Mouse (Mus musculus) 3T3-L1 (cell line): ENCODE measurements around the gene Tead1.
"Not testable (repeated sequence)": the region's sequence is repeated elsewhere in the genome, so short reads cannot be mapped to it uniquely, and the experiment has no call there.

Experiments used
- DNase-seq: peaks from one replicate; pipeline ENCODE4 v3.0.0-alpha.2; 2015; ENCODE audit warnings: low read depth, low spot score

Gene Tead1

DNA sequence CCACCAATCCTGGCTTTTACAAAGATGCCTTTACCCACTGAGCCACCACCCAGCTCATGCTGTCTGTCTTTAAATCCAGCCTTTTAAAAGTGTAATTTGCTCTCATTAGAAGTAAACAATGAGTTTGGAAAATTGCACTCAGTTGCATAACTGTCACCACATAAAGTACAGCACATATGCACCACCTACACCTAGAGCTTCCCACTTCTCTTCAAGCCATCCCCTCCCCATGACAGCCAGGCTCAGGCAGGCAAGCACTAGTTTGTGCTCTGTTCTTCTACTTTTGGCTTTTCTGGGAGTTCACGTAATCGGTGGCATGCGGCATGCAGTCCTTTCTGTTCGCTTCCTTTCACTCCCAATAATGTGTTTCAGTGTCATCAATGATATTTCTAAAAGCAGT is 236.5 kb downstream of the Tead1 start:
- DNase-seq: no peak

DNA sequence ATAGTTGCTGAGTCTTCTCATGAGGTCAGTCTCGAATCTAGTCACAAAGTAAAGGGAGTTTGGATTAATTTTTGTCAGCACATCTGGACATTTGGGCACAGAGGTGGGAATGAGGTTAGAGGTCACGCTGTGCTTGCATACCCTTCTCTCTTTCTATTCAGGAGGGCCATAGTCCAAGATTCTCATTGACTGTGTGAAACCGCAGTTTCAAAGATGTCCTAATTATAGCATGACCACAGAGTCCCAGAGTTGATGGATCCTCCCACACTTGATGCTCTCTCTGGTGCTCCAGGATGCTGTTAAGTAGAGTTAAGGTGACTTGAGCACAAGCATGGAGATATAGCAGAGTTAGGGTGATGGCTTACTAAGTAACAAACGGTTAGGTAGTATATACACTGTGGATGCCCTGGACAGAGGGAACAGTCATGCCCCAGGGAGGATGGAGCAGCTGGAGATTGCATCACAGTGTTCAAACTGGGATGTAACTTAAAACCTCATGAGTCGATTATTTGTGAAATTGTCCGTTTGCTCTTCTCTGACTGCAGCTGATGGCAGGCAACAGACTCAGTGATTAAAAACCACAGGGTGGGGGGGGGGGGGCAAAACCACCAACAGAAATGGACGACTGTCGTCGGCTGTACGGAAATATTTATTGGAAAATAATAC is 238.6 kb downstream of the Tead1 start:
- DNase-seq: peak; percentile 69

DNA sequence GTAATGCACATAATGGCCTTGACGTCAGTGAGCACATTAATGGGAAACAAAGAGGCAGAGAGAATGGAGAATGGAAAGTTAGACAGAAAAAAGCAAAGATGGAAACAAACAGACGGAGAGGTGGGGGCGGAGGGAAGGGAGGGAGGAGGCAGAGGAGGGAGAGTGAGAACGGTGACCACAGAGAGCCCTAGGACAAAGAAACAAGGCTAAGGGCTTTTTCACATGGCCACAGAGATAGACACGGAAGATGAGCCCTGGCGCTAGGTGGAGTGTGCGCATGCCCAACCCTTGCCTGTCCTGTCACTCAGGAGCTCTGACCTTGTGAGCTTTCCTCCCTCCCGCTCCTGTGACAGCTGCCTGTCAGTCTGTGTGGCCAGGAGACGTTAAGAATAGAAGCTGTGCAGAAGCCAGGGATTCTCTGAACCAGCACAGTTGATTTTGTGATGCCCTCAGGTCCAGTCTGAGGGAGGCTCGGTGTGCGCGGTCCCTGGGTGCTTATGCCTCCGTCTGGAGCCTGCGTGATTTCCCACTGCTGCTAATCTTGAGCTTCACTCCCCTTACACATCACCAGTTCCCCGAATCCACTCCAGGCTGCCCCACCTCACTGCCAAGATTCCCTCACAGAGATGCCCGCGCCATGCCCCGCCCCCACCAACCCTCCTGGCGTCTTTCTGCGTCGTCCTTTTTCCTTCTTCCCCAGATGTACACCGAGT is 239.3 kb downstream of the Tead1 start:
- peak; percentile 13 for DNase-seq

DNA sequence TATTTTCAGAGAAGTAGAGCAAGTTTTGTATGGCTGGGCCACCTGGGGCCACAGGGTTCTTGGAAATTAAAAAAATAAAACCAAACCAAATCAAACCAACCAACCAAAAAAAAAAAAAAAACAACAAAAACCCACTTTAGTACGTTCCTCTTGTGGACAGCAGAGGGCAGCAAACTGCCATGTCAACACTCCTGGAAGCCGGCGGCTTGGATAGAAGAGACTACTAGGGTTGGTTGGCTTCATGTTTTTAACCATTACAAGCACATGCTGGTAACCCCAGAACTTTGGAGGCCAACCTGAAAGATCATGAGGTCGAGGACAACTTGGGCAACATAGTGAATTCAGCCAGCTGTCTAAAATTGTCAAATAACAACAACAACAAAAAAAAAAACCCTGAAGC is 240.7 kb downstream of the Tead1 start:
- peak; percentile 77 for DNase-seq

DNA sequence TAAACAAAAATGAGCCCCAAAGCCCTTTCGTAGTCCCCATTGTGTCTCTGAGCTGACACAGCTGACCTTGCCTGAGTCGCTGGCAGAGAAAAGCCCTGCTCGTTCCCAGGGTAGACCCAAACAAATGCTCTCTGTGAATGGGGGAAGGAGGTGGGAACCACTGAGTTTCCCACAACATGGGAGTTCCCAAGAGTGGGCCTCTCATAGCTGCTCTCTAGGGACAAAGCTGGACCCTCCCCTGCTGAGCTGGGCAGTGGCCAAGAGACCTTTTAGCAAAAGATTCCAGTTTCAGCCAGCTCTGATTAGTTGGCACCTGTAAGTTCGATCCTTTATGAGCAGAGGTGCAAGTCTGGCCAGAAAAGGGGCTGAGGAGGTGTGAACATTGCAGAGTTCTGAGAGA is 243.7 kb downstream of the Tead1 start:
- no peak for DNase-seq

DNA sequence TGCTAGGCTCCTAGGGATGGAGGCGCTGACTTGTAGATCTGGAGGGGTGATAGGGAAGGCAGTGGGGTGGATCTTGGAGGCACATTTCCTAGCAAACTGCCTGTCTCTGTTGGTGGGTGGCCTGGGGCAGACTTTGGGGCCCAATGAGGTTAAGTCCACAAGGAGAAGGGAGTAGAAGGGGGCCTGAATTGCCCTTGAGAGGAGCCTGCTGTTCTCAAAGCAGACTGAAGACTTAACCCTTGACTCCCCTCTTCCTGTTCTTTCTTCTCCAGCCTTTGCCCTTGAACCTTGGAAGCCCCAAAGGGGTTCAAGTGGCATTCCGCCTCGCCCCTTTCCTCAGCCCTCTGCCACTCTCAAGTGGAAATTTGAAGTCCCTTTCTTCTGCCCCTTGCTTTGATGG is 244.6 kb downstream of the Tead1 start:
- no peak for DNase-seq

DNA sequence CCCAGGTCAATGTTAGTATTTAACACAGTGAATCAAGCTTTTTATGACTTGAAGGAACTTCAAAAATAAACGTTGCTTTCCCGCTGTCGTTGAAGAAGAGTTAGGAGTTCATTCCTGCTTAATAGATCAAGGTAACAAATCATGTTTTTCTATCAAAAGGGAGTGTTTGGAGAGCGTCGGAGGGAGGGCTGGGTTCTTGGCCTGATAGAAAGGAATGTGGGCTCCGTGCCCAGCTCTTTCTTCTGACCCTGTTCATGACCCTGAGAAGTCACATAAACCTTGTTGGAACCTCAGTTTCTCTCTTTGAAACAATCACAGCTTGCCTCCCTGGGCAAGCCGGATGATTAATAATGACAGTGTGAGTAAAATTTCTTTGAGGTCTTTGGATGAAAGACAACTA is 251.6 kb downstream of the Tead1 start:
- DNase-seq: no peak

DNA sequence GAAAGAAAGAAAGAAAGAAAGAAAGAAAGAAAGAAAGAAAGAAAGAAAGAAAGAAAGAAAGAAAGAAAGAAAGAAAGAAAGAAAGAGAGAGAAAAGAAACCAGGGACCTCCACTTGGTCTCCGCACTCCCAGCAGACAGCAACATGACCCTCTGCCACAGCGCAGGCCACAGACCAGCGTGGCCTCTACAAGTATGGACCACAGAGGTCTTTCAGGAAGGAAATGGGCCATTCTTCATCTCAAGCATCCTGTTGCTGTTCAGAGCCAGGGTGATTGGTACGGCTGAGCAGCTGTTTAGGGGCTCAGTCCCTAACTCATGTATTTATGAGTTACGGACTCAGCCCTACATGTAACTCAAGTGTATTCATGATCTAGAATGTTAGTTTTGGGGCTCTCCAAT is 256.8 kb downstream of the Tead1 start:
- not testable (repeated sequence) for DNase-seq

DNA sequence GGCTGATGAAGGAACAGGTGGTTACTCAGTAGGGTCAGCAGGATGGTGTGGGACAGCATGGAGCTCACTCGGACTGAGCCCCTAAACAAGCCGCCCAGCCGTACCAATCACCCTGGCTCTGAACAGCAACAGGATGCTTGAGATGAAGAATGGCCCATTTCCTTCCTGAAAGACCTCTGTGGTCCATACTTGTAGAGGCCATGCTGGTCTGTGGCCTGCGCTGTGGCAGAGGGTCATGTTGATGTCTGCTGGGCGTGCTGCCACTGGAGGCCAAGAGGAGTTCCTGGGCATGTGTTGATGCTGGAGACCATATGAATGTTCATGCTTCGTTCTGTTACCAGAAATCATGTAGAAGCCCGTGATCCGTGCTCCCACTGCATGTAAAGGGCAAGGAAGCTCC is 258.0 kb downstream of the Tead1 start:
- no peak for DNase-seq

DNA sequence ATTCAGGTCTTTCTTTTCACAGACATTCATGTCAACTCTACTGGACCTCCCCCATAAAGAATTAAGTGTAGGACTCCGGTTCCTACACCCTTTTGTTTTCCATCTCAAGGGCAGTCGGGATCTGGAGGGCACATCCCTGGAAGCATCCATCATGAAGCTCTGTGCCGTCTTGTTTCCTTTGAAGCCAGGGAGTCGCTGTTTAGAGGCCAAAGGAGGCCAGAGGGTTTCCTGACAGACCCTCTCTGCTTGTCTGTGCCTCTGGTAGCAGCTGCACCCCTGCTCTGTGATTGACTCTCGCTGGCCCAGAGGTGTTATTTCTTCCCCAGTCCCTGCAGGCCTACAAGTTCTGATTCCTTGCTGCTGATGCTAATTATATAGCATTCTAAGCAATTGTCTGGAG is 259.8 kb downstream of the Tead1 start:
- DNase-seq: no peak

DNA sequence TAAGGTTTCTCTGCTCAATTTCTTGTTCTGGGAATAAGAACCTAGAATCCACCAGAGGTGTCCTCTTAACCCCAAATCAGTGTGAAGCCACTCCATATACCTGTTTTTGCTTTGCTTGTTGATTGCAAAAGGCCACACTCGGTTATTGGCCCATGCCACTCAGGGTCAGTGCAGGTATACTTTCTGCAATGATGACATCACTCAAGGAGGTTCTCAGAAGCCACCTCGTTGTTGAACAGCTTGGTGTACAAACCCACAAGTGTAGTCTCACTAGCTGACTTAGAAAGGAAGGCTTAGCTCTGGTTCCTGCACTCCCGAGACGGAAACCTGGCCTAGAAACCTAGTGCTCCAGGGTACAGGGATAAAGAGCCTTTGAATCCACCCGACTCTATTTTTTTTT is 263.4 kb downstream of the Tead1 start:
- no peak for DNase-seq

DNA sequence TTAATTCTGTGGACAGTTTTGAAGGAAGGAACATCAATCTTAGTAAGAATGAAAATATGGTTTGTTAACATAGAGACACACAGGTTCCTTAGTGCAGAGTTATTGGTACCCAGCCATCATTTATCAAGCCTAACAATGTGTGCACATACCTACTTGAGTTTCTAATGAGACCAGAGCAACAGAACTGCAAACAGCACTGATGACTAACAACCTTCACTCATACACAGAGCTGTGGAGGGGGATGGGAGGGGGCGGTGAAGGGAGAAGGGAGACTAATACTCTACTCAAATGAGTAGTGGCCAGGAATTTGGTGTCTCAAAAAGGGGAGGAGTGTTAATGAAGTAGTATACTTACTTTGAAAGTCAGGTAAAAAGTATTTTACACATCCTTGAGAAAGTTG is 263.9 kb downstream of the Tead1 start:
- no peak for DNase-seq

DNA sequence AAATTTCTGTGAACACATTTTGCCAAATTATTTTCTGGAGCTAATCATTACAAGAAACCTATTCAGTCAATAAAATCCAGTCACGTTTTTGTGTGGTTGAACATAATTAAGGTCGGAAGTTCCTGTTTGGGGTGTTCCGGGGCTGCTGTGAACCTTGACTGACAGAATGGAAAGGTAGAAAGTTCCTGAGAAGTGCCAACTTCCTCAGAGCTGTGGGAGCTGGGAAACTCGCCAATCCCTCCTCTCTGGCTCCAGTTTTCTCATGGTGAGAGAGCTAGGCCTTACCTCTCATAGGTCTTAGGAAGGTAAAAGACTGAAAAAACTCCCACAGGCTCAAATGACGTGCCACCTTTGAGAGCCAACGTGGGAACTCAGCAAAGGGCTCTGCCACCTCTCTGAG is 267.6 kb downstream of the Tead1 start:
- no peak for DNase-seq

DNA sequence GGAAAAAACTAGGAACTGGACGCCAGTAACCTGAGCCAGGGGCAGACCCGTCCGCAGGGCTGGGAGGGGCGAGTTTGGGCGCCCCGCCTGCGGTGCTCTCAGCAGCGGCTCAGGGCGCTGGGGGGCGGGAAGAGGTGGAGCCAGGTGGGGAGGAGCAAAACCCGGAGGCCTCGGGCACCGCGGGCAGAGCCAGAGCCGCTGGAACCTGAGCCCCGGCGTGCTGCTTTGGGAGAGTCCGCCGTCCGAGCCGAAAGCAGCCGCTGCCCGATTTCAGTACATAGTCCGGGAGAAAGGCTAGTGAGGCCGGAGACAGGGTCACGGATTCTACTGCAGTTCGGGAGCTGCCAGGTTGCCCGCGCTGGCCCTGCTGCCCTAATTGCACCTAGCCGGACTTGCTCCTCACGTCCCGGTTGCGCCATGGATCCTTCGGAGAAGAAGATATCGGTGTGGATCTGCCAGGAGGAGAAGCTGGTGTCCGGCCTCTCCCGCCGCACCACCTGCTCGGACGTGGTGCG is 274.7 kb downstream of the Tead1 start, which contains the start of gene Rassf10:
Gene Rassf10, plus strand, starts transcription at position 186 of the 515 bp plus-strand sequence.
- no peak for DNase-seq

DNA sequence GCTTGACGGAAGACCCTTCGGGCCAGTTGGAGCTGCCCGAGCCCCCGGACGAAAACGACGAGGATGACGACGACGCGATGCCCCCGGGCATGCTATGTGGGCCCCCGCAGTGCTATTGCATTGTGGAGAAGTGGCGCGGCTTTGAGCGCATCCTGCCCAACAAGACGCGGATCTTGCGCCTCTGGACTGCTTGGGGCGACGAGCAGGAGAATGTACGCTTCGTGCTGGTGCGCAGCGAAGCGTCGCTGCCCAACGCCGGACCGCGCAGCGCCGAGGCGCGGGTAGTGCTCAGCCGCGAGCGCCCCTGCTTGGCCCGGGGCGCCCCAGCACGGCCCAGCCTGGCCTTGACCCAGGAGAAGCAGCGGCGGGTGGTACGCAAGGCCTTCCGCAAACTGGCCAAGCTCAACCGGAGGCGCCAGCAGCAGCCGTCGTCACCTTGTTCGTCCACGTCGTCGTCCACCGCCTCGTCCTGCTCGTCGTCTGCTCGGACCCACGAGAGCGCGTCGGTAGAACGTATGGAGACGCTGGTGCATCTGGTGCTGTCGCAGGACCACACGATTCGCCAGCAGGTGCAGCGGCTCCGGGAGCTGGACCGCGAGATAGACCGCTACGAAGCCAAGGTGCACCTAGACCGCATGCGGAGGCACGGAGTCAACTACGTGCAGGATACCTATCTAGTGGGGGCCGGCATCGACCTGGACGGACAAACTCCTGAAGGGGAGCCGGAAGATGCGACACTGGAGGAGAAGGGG is 275.4 kb downstream of the Tead1 start:
- no peak for DNase-seq

DNA sequence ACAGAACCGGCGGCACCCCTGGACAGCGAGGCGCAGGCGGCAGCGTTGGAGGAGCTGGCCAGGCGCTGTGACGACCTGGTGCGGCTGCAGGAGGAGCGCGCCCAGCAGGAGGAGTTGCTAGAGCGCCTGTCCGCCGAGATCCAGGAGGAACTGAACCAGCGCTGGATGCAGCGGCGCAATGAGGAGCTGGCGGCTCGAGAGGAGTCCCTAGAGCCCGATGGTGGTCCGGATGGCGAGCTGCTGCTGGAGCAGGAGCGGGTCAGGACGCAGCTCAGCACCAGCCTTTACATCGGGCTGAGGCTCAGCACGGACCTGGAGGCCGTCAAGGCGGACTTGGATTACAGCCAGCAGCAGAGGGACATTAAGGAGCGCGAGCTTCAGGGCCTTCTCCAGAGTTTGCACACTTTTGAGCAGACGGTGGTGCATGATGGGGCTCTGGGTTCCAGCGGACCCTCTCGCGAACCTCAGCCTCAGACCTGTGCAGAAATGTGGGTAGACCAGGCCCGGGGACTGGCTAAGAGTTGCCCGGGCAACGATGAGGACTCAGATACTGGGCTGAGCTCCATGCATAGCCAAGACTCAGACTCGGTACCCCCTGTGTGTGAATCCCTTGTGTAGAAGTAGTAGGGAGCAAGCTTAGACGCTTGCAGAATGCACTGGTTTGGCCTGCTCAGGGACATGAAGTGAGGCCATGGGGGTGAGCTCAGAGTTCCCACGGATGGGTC is 276.1 kb downstream of the Tead1 start:
- DNase-seq: no peak

DNA sequence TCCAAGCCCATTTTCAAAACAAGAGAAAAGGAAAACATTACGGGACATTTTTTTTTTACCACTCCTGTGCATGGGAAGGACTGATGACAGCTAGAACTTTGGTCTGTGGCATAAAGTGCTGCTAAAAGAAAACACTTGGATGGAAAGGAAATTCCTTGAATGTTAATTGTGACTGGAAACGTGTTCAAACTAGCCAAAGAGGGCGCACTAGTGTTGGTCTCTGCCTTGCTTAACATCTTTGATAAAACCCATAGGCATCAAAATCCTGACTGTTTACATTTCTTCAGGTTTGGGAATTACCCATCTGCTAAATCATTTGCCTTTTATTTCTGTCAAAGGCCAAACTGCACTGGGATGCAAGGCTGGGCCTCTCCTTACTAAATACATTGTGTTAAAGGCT is 276.8 kb downstream of the Tead1 start:
- no peak for DNase-seq
